Mouse (Mus musculus) sigmoid colon, adult 10 weeks (tissue): ENCODE data around the gene Tnfaip1. TPM values are rescaled to one million over a fixed set of nuclear protein-coding genes. Genes with fewer than 3 reads are reported as not detected.

Experiments used
- polyA plus RNA-seq: library from polyadenylated mRNA; stranded (reverse); fragments of 350-450 nt; fragmentation: Illumina TruSeq; extraction: RNeasy Lipid Tissue Mini Kit (QIAGEN cat#74804); gene quantifications from one replicate; pipeline ENCODE4 v1.2.3, GENCODE M21; 2014; ENCODE audit warnings: low read depth, low replicate concordance

Gene Tnfaip1
- 41.1 TPM for polyA plus RNA-seq

DNA sequence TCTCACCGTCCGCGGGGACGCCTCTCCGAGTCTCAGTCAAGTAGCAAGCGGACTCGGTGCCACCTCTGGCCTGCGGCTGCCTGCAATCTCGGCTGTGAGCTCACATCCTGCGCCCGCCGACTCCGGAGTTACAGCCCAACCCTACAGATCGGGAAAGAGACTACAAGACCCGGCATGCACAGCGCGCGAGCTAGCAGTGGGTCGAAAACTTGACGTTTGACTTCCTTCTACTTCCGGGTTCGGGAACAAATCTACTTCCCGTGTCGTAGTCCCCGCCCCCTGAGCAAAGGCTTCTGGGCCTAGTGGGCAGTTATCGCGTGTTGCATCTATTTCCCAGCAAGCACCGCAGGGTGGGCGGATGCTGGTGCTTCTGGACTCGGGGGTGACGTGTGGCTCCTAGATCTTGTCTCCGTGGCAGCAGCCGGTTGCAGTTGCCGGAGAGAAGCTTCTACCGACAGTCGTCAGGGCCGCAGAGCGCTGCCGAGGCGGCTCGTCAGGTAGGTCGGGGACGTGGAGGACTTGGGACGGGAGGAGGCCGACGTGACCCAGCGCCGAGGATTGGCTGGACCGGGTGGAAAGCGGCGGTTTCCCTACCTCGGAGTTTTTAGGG, at the start of gene Tnfaip1, which contains the start of gene Ift20:
Gene Tnfaip1, minus strand, starts transcription at position 253 of the 610 bp plus-strand sequence.
Gene Ift20, plus strand, starts transcription at position 282 of the 610 bp plus-strand sequence.

DNA sequence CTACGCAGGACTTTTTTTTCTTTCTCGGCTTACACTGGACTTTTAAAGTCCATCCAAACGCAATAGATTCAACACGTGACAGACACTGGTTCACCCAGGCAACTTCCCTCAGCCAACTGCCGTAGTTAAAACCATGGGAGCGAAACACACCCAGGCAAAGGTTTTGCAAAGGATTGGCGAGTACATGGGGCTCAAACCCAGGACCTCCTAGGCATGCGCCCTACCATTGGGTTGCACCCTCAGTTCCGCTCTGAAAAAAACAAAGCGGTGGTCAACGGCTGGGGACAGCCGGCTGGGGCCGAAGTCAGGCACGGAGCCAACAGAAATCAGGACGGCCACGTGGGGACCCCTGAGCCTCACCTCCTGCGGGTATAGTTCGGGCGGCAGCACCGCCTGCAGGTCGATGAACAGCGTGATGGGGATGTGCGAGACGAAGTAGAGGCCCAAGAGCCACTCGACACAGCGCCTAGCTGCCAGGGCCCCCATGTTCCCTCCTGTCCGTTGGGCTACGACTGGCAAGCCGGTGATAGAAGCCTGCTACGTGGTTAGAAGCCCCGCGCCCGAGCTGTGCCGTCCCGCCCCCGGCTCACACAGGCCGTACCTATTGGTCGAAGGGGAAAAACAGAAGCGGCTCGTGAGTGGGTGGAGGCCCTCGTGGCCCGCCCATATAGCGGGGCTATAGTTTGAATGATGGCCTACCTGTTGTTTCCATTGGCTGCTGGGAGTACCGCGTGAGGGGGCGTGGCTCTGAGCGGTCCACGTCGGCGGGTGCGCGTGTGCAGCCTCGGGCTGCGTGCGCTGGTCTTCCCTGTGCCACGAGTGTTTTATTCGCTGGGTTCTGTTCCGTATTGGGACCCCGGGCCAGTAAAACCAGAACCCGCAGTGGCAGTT, 14.3 kb upstream of the Tnfaip1 start, which contains the start of gene Tmem97:
Gene Tmem97, minus strand, starts transcription at position 610 of the 891 bp plus-strand sequence.

DNA sequence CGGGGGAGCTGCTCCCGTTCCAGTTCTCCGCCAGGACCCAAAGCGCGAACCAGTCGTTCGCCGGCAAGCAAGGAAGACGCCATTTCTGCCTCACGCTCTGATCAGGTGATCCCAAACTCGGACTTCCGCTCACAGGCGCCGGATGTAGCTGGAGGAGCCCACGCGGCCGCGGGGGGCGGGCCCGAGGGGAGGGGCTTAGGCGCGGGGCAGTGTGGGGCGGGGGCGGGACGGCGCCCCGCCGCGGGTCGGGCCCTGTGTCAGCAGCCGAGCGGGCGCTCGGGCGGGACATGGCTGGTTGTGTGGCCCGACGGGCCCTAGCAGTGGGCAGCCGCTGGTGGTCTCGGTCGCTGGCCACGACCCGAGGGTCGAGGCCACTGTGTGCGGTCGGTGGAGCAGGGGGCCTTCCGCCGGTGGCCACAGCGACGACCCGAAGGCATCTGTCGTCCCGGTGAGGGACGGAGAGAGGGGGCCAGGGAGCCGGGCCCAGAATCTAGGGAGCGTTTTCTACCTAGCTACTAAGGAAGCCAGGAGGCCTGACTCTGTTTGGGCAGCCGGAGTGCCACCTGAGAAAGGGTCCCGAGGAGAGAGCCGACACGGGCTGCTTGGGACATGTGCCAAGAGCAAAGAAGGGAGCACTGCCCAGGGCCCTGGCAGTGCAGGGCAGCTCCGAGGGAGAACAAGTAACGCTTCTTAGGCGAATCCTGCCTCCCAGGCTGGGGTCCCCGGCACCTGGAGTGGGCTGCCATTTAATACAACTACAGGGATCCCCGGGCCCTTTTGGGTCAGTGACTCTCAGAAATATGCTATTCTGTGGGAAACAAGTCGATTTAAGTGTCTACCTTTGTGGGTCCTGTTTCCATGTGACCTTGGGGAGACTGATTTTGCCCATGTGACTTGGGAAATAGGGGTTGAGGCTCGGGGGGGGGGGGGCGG, 23.8 kb downstream of the Tnfaip1 start, which contains the start of the genes Tmem199 and Poldip2:
Gene Tmem199, minus strand, starts transcription at position 148 of the 933 bp plus-strand sequence.
Gene Poldip2, plus strand, starts transcription at position 169 of the 933 bp plus-strand sequence.

DNA sequence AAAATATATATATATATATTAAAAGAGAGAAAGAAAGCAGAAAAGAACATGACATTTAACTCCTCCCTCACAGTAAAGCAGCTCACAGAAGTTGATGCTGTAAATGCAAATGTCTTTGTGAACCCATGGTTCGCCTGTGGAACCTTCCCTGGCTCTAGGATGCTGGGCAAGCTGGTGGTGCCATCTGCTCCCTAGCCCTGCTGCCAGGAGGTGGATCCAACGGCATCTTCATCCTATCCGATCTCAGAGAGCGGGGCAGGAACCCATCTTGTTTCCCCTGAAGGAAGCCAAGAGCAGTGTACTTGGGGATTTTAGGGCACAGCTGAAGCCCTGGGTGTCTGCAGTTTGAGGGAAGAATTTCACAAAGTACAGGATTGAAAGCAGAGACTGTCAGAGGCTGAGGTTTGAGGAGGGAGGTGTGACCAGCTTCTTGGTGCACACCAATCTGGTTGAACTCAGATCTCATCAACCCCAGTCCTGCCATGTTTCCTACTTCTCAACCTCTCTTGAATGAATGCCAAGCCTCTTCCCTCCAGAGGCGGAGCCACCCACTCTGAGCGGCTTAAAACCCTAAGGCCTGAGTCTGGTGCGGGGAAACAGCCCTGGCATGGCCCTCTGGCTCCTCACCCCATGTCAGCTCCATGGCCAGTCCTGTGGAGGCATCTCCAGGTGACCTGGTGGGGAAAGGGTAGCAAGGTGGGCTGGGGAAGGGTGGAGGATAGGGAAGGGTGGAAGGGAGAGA, 33.1 kb downstream of the Tnfaip1 start, which contains the start of gene Sebox:
Gene Sebox, plus strand, starts transcription at position 539 of the 742 bp plus-strand sequence.

DNA sequence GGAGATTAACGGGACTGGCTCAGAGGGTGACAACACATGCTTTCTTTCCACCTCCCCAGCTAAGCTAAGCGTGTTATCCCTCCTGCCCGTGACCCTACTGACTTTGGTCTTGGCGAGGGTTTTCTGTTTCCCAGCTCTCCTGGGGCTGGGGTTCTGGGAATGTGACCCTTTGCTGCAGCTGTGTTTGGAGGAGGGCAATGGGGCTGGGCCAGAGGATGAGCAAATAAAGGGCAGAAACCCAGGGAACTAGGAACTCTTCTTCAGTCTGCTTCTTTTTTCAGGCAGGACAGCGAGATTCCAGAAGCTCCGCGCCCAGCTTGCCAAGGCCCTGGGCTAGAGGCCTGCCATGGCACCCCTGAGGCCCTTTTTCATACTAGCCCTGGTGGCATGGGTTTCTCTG, 37.1 kb downstream of the Tnfaip1 start, which contains the start of gene Vtn:
Gene Vtn, plus strand, starts transcription at position 88 of the 400 bp plus-strand sequence.

DNA sequence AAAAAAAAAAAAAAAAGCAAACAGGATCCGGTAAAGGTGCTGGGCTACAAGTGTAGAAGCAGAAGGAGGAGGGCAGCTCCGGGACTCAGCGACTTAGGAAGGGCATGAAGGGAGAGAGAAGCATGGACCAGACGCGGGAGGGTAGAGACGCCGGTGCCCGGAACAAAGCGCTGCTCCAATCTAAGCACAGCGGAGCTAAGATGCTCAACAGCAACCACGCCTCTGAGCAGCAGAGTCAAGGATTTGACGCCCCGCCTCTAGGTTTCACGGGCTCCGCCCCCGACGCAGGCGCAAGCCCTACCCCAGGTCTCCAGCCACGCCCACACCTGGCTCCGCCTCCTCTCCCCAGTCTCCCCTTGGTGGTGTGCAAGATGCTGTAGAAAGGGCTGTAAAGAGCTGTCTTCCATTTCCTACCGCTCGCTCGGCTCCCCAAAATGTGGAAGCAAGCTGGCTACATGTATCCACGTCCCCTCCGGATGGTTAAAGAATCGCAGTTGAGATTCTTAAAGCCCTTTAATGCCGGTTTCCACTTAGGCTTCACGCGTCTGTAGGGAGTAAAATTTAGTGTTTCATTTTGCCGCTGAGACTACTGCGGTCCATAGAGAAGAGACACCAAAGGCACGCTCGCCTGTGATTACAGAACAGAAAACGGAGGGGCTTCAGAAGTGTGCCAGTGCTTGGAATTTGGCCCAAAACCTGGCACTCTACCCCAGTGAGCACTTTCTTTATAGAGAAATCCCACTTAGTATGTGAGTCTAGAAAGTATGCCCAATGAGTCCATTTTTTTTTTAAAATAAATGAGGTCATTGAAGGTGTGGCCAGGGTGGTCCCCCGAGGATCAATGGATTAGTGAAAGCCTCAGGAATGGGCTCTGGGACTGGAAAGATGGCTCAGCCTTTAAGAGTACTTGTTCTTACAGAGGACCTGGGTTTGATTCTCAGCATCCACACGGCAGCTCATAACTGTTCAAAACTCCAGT, 38.3 kb downstream of the Tnfaip1 start, which contains the start of gene Sarm1:
Gene Sarm1, minus strand, starts transcription at position 211 of the 979 bp plus-strand sequence.

Other genes with a start within 250 kb of the Tnfaip1 start
- 2.0 TPM for gene BC030499, start 245.5 kb downstream of the Tnfaip1 start, polyA plus RNA-seq
- 3.8 TPM for gene Spag5, start 234.8 kb downstream of the Tnfaip1 start, polyA plus RNA-seq
- 9.2 TPM for gene Aldoc, start 213.4 kb downstream of the Tnfaip1 start, polyA plus RNA-seq
- 4.0 TPM for gene Pigs, start 207.9 kb downstream of the Tnfaip1 start, polyA plus RNA-seq
- 5.4 TPM for gene Unc119, start 192.8 kb downstream of the Tnfaip1 start, polyA plus RNA-seq
- gene Foxn1, start 149.8 kb downstream of the Tnfaip1 start, polyA plus RNA-seq, result 0.16 TPM
- gene Slc13a2, start 114.1 kb downstream of the Tnfaip1 start, polyA plus RNA-seq, result 17.2 TPM
- gene Slc46a1, start 70.6 kb downstream of the Tnfaip1 start, polyA plus RNA-seq, result 2.1 TPM
- gene Sarm1, start 38.6 kb downstream of the Tnfaip1 start, polyA plus RNA-seq, result not detected
- gene Vtn, start 37.2 kb downstream of the Tnfaip1 start, polyA plus RNA-seq, result not detected
- gene Sebox, start 32.9 kb downstream of the Tnfaip1 start, polyA plus RNA-seq, result not detected
- 18.7 TPM for gene Tmem199, start 24.2 kb downstream of the Tnfaip1 start, polyA plus RNA-seq
- 14.1 TPM for gene Poldip2, start 24.1 kb downstream of the Tnfaip1 start, polyA plus RNA-seq
- 45.6 TPM for gene Ift20, start within 50 bp of the Tnfaip1 start, polyA plus RNA-seq
- 33.0 TPM for gene Tmem97, start 14.4 kb upstream of the Tnfaip1 start, polyA plus RNA-seq
- gene Nlk, start 161.0 kb upstream of the Tnfaip1 start, polyA plus RNA-seq, result 39.5 TPM
- gene Ccnq, start 215.4 kb upstream of the Tnfaip1 start, polyA plus RNA-seq, result 3.6 TPM